Mouse (Mus musculus): ENCODE results near the gene Ube2d3.

DNA sequence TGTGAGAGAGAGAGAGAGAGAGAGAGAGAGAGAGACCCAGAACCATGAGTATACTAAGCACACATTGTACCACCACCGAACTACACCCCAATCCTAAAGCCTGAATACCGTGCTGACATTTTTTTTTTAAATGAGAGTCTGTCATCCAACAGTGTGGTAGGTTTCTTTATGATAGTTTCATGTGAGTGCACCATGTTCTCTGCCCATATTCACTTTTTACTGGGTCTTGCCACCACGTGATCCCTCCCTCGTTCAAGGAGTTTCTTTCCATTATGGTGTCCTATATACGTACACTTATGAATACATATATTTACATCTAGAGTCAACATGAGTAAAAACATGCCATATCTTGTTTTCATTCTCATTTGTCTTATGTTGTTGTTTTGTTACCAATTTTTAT lies 48.4 kb downstream of the Ube2d3 start:
- TF ChIP-seq CTCF (conservative IDR thresholded peaks at IDR 0.05; ENCODE audit: insufficient read depth, insufficient read length, low read depth, low read length) (no peak), POLR2A (IDR thresholded peaks at IDR 0.05; ENCODE audit: low read depth, low read length) (no peak)
